Mouse (Mus musculus): ENCODE results near the gene Slc39a3. TPM values are rescaled to one million over a fixed set of nuclear protein-coding genes. Genes with fewer than 3 reads are reported as not detected.
A peak's percentile ranks its signal among the peaks of the same experiment; 100 is the strongest.

Slc39a3 gene
- polyA plus RNA-seq, 1 experiment from 2014 or later, result 14.3 TPM

DNA sequence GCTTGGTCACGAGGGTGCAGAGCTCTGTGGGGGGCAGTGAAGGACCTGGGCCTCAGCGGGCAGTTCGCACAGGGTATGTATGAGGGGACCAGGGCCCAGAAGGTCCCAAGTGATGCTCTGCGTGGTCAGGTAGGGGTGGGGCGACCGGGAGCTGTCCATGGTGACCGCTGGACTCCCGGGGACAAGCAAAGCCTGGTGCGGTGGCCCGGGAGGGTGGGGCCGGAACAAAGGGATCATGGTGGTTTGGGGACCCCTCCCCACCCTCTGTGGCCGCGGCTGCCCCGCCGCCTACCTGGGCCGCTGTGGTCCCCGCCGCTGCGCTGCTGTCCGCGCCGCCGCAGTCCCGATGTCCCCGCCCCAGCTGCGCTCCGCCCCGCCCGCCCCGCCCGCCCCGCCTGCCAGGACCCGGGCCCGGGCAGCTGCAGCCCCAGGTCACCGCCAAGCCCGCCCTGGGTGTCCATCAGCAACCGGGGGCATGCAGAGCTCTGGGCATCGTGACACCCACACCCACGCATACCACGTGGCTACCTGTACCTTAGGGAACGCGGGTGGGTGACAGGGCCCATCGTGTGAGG is 12.1 kb downstream of the Slc39a3 start:
- ChIA-PET CTCF (interaction anchor here (1.0 kb wide), 1 partner anchor 16 kb away, joined by 3 read pairs; no protein-coding TSS in a partner anchor), POLR2A (no interaction called here)
- in situ Hi-C loops (cut with MboI; ENCODE audit: low pct_unique_long_range_greater_than_20kb), result no loop called here
- H3K27me3 ChIP-seq, result peaks cover 5% of the 10 kb centered on the region
- TF ChIP-seq CTCF (IDR thresholded peaks at IDR 0.05), result no peak
- DNase-seq (ENCODE audit: low read depth, low spot score), result no peak
- no peak for ATAC-seq

DNA sequence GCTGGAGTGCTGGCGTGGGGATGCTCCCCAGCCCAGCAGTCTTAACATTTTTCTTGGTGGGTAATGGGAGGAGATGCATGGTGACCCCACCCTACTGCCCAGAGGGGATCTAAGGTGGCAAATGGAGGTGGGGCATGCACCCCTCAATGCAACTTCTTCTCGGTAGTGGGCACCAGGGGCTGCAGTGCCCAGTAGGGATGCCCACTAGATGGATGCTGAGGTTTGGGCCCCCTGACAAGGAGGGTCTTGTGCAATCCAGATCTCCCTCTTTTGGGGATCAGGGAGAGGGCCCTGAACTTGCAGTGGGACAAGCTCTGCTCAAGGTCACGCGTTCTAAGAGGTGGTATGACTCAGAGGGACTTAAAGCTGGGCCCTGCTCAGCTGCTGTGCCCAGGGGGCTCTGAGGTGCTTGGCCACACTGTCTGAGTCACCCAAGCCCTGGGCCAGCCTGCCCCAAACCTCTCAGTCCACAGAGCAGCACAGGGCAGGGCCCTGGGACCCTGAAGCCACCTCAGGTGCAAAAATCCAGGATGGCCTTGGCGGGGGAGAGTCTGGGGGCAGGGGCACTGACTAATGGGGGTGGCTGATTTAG is 12.8 kb downstream of the Slc39a3 start:
- in situ Hi-C loops (cut with MboI; ENCODE audit: low pct_unique_long_range_greater_than_20kb), result no loop called here
- POLR2A ChIA-PET, result no interaction called here
- no peak for TF ChIP-seq CTCF (IDR thresholded peaks at IDR 0.05)
- no peak for ATAC-seq
- CTCF ChIA-PET, result interaction anchor here (1.0 kb wide), 1 partner anchor 17 kb away, joined by 3 read pairs; no protein-coding TSS in a partner anchor
- H3K27me3 ChIP-seq, result peaks cover 5% of the 10 kb centered on the region
- DNase-seq (ENCODE audit: low read depth, low spot score), result no peak

DNA sequence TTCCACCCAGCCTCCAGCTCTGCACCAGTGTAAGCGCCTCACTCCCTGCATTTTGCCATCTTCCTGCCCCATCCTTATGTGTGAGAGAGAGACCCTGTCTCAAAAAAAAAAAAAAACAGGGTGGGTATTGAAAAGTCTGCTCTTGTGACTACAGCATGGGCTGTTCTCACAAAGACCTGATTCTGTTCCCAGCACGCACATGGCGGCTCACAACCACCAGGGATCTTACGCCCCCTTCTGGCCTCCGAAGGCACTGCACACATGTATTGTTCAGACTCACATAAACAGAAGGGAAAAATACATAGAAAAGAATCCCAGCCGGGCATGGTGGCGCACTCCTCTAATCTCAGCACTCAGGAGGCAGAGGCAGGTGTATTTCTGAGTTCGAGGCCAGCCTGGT is 14.5 kb downstream of the Slc39a3 start:
- ChIA-PET POLR2A (no interaction called here), CTCF (interaction anchor here (1.0 to 1.4 kb wide), 3 partner anchors 9 to 59 kb away, joined by 3 to 6 read pairs (median 3); no protein-coding TSS in a partner anchor)
- ATAC-seq (no peak), DNase-seq (ENCODE audit: low read depth, low spot score) (no peak)
- TF ChIP-seq CTCF (IDR thresholded peaks at IDR 0.05), result no peak
- in situ Hi-C loops (cut with MboI; ENCODE audit: low pct_unique_long_range_greater_than_20kb), result no loop called here
- peaks cover 5% of the 10 kb centered on the region for H3K27me3 ChIP-seq

DNA sequence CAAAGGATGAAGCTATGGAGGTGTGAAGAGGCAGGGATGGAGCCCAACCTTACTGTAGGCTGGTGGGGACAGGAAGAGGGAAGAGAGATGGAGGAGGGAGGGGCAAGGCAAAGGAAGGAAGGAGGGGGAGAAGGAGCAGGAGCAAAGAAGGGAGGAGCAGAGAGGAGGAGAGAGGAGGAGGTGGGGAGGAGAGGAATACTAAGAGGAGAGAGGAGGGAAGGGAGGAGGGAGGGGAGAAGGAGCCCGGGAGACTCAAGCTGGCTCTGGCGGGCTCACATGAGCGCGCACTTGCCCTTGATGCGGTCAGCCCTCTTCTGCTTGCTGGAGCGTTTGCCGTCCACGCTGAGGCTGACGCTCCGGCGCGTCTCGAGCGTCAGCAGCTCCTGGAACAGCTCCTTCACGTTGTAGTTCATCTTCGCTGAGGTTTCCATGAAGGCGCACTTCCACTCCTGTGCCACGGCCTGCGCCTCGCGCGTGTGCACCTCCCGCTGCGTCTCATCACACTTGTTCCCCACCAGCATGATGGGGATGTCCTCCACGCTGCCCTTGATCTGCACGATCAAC is 15.6 kb downstream of the Slc39a3 start:
- peaks cover 5% of the 10 kb centered on the region for H3K27me3 ChIP-seq
- POLR2A ChIA-PET, result no interaction called here
- no peak for DNase-seq (ENCODE audit: low read depth, low spot score)
- no peak for ATAC-seq
- CTCF ChIA-PET, result interaction anchor here (1.0 to 1.4 kb wide), 3 partner anchors 10 to 60 kb away, joined by 3 to 6 read pairs (median 3); no protein-coding TSS in a partner anchor
- in situ Hi-C loops (cut with MboI; ENCODE audit: low pct_unique_long_range_greater_than_20kb), result no loop called here
- no peak for TF ChIP-seq CTCF (IDR thresholded peaks at IDR 0.05)

DNA sequence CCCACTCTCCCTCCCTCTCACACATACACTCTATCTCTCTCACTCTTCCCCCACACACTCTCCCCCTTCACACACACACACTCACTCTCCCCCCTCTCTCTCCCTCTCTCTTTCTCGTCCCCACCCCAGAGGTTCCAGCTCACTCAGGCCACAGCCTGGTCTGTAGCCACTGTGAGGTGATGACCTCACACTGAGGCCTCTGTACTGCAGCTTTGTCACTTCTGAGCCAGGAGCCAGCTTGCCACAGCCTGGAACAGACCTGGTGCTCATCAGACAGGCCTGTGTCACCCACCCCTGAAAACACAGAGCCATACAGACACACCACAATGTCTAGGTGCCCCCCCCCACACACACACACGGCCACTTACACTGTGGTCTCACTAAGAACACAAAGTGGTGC is 17.0 kb downstream of the Slc39a3 start:
- H3K27me3 ChIP-seq, result peaks cover 5% of the 10 kb centered on the region
- ATAC-seq, result no peak
- POLR2A ChIA-PET, result no interaction called here
- CTCF ChIA-PET, result no interaction called here
- TF ChIP-seq CTCF (IDR thresholded peaks at IDR 0.05), result no peak
- in situ Hi-C loops (cut with MboI; ENCODE audit: low pct_unique_long_range_greater_than_20kb), result no loop called here
- no peak for DNase-seq (ENCODE audit: low read depth, low spot score)

DNA sequence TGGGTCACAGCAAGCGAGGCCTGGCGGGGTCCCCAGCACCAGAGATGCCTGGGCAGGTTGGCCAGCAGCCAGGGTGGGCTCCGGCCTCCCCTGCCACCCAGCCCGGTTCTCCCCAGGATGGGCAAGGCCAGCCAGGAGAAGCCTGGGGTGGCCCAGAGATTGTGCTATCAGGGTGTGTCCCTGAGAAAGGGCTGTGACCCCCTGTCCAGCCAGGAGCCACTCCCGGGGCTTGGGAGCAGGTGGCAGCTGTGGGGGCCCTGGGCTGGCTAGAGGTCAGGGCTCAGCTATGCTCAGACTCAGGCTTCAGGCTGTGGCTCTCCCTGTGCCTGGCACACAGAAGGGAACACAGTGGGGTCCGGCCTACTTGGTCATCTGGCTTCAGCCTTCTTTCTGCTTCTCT is 17.5 kb downstream of the Slc39a3 start:
- TF ChIP-seq CTCF (IDR thresholded peaks at IDR 0.05), result no peak
- no peak for ATAC-seq
- ChIA-PET CTCF (no interaction called here), POLR2A (no interaction called here)
- in situ Hi-C loops (cut with MboI; ENCODE audit: low pct_unique_long_range_greater_than_20kb), result no loop called here
- no peak for DNase-seq (ENCODE audit: low read depth, low spot score)
- H3K27me3 ChIP-seq, result peaks cover 5% of the 10 kb centered on the region

DNA sequence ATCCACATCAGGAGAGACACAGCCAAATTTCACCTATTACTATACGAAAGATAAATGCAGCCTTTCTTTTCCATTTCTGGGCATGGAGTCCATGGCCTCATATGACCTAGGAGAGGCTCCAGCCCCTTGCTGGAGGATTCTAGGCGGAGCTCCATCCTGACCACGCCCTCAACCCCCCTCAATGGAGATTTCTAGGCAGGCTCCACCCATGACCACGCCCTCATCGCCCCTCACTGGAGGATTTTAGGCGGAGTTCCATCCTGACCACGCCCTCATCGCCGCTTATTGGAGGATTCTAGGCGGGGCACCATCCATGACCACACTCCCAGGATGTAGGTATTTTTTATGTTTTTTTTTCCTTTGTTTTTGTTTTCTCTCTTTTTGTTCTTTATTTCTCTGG is 18.9 kb downstream of the Slc39a3 start:
- TF ChIP-seq CTCF (IDR thresholded peaks at IDR 0.05), result no peak
- H3K27me3 ChIP-seq, result peaks cover 5% of the 10 kb centered on the region
- in situ Hi-C loops (cut with MboI; ENCODE audit: low pct_unique_long_range_greater_than_20kb), result no loop called here
- ChIA-PET CTCF (interaction anchor here (0.7 to 3.0 kb wide), 3 partner anchors 8 to 28 kb away, joined by 3 to 14 read pairs (median 3); no protein-coding TSS in a partner anchor), POLR2A (no interaction called here)
- DNase-seq (ENCODE audit: low read depth, low spot score), result no peak
- ATAC-seq, result no peak

DNA sequence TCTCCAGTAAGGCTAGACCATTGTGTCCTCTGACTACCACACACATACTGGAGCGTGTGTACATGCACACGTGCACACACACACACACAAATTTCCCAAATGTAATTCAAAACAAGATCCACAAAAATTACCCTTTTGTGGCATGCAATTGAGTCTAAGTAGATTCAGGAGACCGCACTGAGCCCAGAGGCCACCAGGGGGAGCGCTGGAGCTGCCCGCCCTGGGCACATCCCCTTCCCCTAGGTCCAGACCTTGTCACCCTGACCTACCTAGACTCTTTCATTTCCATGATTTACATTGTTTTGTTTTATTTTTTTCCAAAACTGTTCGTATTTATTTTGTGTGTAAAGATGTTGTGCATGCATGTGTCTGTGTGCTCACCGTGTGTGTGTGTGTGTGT is 20.6 kb downstream of the Slc39a3 start:
- no peak for TF ChIP-seq CTCF (IDR thresholded peaks at IDR 0.05)
- CTCF ChIA-PET, result interaction anchor here (1.0 to 3.0 kb wide), 3 partner anchors 10 to 28 kb away, joined by 3 to 14 read pairs (median 4); no protein-coding TSS in a partner anchor
- no peak for ATAC-seq

DNA sequence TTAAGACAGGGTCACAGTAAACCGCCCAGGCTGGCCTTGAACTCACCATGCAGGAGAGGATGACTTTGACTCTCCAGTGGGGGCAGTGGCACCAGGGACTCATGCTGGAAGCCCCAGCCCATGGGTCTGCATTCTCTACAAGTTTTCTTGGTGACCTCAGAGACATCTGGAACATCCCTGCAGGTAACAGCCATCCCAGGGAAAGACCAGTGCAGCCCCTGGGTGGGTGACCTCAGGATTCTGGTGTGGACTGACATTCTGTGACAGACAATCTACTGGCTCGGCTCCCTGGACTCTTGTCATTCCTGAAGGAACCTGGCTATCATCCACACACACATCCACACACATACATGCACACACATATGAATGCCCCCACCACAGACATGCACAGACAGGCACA is 21.6 kb downstream of the Slc39a3 start:
- TF ChIP-seq CTCF (IDR thresholded peaks at IDR 0.05), result no peak
- CTCF ChIA-PET, result interaction anchor here (1.7 to 3.0 kb wide), 2 partner anchors 11 to 14 kb away, joined by 4 to 14 read pairs; no protein-coding TSS in a partner anchor
- POLR2A ChIA-PET, result no interaction called here
- DNase-seq (ENCODE audit: low read depth, low spot score) (no peak), ATAC-seq (no peak)
- in situ Hi-C loops (cut with MboI; ENCODE audit: low pct_unique_long_range_greater_than_20kb), result no loop called here
- H3K27me3 ChIP-seq, result no peaks in the 10 kb centered on the region

More for the DNA sequence above, 20.6 kb downstream of the Slc39a3 start:
- DNase-seq (ENCODE audit: low read depth, low spot score), result no peak
- POLR2A ChIA-PET, result no interaction called here
- in situ Hi-C loops (cut with MboI; ENCODE audit: low pct_unique_long_range_greater_than_20kb), result no loop called here
- H3K27me3 ChIP-seq, result no peaks in the 10 kb centered on the region

DNA sequence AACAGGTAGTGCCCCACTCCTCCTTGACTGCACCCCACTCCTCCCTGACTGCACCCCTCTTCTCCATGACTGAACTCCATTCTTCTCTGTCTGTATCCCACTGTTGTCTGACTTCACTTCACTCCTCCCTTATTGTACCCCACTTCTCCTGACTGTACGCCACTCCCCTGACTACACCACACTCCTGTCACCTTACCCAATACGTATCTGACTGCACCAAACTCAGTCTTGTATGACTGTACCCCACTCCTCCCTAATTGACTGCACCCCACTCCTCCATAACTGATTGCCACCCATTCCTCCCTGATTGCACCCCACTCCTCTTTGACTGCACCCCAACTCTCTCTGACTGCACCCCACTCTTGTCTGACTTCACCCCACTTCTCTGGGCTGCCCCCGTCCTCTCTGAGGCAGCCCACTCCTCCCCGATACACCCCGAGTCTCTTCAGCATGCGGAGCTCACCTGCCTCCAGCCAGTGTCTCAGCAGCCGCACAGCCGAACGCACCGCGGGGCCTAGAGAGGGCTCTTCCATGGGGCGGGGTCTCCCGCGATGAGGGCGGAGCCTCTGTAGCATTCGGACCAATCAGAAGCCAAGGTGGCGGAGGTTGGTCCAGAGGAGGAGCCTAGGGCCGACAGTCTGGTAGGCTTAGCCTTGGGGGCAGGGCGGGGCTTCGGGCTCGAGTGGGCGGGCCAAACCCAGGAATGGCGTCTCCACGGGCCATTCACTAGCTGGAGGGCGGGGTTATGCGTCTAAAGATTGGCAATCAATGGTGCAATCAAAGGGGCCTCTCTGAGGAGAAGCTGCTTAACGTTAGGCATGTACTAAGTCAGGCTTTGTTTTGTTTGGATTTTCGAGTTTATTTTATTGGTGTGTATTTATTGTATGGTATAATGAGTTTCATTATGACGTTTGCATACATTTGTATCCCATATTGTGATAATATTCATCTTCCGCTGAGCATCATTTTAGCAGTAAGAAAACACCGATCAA is 22.5 kb downstream of the Slc39a3 start, which contains the start of gene Gng7:
TSS of gene Gng7 (minus strand) at position 553 of the 992 bp plus-strand sequence.
- in situ Hi-C loops (cut with MboI; ENCODE audit: low pct_unique_long_range_greater_than_20kb), result no loop called here
- DNase-seq (ENCODE audit: low read depth, low spot score) (peak; percentile 81), ATAC-seq (peak; percentile 86)
- ChIA-PET CTCF (interaction anchor here (1.0 to 1.7 kb wide), 2 partner anchors 13 to 23 kb away, joined by 3 to 4 read pairs; partner anchors contain the start of gene Slc39a3), POLR2A (no interaction called here)
- no peaks in the 10 kb centered on the region for H3K27me3 ChIP-seq
- TF ChIP-seq CTCF (IDR thresholded peaks at IDR 0.05), result no peak

All from Patski (cell line).